Mouse (Mus musculus): Measurements from ENCODE around the gene Ankar.
A peak's percentile ranks its signal among the peaks of the same experiment; 100 is the strongest.

Gene Ankar

DNA sequence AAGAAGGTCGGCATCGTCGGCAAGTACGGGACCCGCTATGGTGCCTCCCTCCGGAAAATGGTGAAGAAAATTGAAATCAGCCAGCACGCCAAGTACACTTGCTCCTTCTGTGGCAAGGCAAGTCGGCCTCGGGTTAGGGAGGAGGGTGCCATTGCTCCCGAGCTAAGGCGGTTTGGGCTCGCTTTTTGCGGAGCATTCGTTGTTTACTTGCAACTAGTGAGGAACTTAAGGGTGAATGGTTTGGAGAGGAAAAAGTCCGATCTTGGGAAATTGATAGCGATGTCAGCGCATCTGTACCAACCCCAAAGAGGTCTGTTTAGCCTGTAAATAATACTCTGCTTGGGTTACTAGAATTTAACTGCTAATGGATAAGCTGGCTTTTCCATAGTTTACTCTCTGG lies 11.3 kb upstream of the Ankar start:
- DNase-seq (ENCODE audit: low read depth), result no peak

DNA sequence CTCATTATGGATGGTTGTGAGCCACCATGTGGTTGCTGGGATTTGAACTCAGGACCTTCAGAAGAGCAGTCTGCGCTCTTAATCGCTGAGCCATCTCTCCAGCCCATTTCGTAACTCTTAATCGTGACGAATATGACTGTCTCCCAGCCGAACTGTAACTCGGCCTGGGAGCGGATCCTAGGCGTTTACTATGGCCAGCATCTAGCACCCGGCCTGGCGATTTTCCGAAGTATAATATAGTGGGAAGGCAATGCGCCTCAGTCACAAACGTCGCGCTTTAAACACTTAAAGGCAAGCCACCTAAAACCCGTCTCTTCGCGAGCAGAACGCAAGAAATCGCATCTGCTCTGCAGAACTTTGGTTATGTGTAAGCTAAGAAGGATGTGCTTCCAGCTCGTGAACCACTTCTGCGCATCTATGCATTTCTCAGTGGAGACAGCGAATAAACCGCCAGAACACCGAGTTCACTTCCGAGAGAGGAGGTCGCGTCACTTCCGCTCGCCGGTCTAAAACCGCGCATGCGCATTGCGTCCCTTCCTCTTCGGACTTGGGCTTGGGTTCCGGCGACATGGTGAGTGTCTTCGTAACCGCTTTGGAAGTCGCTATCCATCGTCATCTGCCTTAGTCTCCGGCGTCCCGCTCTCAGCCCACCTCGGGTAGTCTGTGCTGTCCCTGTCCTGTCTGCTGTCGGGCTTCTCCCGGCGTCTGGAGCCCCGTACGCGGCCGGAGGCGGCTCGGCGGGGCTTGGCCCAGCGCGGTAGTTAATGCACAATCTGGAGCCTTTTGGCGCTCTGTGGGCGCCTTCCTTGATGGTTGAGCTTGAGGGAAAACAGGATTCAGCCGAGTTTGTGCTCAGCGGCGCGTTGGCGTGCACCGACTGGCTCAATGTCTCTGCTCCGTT lies 10.6 kb upstream of the Ankar start, which contains the start of gene Rpl37a:
Gene Rpl37a, plus strand, starts transcription at position 538 of the 901 bp plus-strand sequence.
- peak; percentile 92 for DNase-seq (ENCODE audit: low read depth)

DNA sequence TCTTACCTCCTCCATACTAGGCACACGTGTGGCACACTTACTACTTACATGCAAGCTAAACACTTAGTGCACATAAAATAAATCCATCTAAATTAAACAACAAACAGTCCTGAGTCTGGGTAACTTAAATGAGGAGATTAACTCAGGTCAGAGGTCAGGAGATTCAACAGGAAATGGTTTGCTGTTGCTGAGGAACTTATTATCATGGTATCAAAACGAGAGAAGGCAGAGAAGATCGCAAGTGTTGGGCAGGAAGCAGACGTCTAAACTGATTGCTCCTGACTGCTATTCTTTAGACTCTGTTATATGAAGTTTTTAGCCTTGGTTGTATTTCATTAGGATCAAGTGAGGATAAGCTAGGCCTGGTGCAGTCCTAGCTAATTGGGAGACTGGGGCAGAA lies 7.1 kb upstream of the Ankar start:
- DNase-seq (ENCODE audit: low read depth), result no peak

DNA sequence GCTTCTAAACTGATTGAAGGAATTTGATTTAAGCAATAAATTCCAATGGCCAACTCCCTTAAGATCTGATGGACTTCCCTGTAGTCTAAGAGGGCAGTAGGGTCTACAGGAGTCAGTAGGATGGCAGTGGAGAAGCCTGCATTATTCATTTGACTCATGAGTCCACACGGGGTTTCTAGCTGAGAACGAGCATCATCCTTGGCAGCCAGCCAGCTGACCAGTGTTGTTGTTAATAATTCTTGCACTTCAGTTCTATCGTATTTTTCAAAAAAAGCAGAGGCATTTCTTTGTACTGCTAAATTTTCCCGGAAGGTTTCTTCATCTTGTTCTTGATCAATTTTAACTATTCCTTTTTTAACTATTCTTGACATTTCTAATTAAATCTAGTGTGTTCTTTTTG lies 1.7 kb downstream of the Ankar start:
- DNase-seq (ENCODE audit: low read depth), result no peak

DNA sequence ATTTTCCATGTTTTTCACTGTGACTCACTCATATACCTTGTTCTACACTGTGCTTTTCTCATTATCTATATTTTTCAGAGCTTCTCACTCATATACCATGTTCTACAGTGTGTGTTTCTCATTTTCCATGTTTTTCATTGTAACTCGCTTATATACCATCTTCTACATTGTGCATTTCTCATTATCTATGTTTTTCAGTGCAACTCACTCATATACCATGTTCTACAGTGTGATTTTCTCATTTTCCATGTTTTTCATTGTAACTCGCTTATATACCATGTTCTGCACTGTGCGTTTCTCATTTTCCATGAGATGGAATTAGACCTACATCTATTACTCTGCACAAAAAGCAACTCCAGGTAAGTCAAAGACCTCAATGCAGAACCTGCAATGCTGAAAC lies 4.1 kb downstream of the Ankar start:
- no peak for DNase-seq (ENCODE audit: low read depth)

DNA sequence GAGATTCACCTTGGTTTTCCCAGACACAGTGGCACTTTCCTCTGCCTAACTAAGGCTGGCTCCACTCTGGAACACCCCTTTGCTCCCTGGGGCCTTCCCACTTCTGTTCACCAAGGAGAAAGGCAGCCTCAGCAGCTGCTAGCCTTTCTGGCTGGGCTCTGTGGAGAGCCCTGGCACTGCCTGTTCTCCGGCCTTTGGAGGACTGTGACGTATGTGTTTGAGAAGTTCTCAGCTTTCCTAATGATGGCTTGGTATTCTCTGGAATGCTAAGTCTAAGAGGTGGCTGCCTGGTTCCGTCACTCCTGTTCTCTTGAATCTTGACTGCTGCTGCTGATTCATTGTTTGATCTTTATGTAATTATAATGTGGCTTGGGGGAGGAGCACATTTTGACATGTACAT lies 27.3 kb downstream of the Ankar start:
- DNase-seq (ENCODE audit: low read depth), result no peak

DNA sequence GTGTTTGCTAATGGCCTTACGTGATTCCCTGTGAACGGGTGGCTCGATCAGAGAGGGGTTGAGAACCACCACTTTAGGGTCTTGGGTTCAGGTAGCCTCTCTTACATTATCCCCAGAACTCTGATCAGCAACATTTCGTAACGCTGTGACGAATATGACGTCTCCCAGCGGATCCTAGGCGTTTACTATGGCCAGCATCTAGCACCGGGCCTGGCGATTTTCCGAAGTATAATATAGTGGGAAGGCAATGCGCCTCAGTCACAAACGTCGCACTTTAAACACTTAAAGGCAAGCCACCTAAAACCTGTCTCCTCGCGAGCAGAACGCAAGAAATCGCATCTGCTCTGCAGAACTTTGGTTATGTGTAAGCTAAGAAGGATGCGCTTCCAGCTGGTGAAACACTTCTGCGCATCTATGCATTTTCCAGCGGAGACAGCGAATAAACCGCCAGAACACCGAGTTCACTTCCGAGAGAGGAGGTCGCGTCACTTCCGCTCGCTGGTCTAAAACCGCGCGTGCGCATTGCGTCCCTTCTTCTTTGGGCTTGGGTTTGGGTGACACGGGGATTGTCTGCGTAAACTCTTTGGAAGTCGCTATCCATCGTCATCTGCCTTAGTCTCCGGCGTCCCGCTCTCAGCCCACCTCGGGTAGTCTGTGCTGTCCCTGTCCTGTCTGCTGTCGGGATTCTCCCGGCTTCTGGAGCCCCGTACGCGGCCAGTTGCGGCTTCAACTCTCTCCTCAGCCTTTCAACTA lies 59.5 kb downstream of the Ankar start:
- peak; percentile 1 for DNase-seq (ENCODE audit: low read depth)

DNA sequence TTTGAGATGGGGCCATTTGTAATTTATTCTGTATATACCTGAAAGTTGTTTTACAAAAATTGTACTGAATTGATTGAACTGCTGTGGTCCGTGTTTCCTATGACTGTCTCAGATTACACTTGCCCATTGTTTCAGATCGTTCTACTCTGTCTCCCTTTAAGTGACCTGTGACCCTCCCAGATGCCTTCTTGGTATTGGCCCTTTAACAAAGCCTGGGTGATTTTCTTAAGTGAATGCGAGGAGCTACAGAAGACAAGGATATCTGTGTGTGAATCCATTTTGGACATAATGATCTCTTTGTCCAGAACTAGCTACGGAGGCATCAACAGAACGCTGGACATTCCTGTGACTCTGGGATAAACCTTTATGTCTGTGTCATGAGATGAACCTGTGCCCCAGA lies 65.2 kb downstream of the Ankar start:
- DNase-seq (ENCODE audit: low read depth), result no peak

DNA sequence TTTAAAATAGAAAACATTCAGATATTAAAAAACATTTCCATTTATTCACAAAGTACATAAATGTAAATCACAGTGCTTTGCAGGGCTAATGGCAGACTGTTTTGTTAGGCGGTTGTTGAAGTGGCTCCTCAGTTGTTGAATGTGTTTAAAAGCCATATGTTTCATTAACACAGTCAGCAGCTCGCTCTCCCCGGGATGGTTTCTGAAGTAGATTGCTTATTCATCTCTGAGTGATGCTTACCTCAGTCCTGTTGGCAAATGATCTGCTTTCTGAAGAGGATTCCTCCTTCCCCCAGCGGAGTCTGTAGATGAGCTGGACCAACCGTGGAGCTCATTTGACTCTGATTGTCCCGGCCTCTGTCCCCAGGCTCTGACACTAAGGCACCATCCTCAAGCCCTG lies 88.2 kb downstream of the Ankar start:
- no peak for DNase-seq (ENCODE audit: low read depth)

DNA sequence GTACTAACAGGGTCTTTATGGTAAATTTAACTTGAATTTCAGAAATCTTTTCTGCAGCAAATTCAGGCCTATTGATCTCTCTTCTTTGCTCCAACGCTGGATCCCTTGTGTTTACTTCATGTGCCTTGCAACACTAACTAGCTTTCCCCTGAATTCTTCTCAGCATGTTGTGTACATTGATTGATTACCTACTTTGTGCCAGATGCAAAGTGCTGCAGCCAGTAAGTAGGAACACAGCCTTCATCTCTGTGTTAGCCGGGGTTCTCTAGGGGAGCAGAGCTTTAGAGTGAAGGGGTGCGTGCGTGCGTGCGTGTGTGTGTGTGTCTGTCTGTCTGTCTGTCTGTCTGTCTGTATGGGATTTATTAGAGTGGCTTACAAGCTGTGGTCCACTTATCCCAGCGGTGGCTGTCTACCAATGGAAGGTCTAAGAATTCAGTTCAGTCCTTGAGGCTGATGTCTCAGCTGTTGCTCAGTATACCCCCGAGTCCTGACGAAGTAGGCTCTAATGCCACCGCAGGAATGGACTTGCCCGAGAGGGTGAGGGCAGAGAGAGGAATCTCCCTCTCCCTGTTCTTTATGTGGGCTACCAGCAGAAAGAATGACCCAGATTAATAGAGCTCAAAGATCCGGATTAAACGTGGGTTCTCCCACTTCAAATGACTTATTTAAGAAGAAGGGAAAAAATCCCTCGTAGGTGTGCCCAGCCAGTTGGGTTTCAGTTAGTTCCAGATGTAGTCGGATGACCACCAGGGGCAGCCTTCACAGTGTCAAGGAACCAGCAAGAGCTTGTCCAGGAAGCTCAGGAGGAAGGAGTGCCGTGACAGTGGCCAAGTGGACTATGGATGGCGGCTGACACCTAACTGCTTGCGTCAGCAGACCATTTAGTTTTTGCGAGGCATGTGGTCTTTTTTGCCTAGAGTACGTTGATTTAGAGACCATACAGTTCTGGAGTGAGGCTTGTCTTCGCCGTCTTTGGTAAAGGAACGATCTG lies 90.2 kb downstream of the Ankar start:
- no peak for DNase-seq (ENCODE audit: low read depth)

DNA sequence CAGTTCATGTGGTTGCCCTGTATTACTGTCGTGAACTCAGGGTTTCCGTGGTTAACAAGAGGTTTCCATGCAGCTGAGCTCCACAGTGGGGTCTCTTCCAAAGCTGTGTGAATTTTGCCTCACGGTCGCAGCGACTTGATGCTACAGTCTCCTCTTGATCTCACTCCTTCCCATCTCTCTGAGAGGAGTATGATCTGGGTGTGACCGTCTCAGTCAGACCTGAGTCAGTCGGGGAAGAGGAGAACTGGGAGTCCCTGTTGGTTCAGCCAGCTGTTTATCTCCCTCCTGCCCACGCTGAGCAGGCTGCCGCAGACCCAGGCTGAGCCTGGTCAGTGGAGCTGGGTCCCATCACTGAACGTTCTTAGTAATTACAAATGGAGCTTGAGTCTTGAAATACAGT lies 91.2 kb downstream of the Ankar start:
- DNase-seq (ENCODE audit: low read depth), result no peak

DNA sequence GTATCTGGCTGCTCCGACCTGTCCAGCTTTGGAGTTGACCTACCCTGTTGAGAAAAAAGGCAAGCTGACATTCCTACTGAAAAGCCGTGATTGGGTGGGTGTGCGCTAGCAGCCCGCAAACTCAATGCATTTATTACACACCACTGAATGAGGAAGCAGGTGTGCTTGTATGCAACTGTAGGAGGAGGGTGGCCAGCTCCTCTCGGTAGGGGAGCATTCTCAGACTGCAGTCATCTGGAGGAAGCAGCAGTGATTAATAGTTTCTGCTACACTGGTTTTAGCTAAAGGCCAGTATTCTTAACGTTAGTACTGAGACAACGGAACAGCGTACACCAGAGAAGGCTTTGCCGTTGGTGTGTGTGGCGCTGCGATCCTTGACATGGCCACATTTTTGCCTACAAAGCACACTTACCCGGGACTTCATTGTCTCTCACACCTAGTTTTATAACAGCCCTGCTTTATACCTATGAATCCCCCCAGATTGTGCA lies 94.1 kb downstream of the Ankar start:
- DNase-seq (ENCODE audit: low read depth), result no peak

DNA sequence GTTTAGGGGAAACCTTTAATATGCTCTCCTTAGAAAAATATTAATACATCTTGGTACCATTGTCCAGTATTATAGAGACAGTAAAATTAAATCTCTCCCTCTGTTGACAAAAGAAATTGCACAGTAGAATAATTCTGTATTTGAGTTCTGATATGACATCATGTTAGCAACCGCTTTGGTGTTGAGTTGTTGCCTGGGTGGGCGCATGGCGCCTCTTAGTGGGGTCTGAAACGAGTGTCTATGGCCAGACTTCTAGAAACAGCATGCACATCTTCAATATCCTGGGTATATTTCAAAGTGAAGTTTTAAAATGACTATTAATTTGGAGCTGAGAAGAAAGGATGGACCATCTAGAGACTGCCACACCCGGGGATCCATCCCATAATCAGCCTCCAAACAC lies 97.6 kb downstream of the Ankar start:
- no peak for DNase-seq (ENCODE audit: low read depth)

DNA sequence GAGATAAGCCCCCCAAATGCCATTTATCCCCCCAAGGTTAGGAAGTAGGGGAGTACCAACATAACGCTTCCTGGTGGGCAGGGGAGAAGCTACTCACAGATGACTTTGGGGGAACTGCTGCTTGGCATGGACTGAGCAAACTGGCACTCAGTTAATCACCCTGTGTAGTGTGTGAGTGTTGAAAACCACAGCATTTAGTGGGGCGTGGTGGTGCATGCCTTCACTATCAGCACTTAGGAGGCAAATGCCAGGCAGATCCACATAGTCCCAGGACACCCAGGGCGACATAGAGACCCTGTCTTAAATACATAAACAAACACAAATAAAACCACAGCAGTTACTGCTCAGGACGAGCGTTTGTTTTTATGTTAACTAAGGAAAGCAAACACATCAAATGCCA lies 98.2 kb downstream of the Ankar start:
- no peak for DNase-seq (ENCODE audit: low read depth)

DNA sequence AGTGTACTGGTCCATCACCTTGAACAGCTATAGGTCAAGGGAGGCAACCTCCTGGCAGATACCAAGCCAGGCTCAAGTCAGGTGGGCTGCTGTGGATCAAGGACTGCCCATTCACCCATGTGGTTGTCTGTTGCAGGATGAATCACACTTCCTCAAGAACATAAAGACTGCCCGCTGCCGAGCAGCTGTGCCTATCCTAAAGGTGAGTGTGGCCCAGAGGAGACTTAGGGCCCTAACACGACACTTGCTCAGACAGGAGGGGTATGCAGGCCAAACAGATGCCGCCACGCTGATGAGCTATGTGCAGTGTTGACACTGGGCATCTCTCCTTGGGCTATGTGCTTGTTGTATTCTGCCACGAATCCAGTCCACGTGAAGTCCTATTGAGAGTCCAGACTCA lies 99.1 kb downstream of the Ankar start:
- no peak for DNase-seq (ENCODE audit: low read depth)

DNA sequence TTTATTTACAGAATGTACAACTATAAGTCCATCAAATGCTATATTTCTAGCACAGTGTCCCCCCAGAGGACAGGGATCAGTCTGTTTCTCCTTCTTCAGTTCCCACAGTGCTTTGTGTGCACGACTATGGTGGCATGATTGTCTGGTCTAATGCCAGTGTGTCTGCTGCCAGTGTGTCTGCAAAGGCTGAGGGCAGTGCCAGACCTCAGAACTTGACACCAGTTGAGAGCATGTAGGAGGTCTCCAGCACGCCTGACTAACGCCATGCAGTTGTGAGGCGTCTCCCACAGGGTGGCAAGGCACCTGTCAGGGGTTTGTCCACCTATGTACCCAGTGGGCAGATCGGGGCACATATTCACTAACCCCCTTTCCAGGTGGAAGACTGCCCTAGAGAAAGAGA lies 99.6 kb downstream of the Ankar start:
- DNase-seq (ENCODE audit: low read depth), result no peak

DNA sequence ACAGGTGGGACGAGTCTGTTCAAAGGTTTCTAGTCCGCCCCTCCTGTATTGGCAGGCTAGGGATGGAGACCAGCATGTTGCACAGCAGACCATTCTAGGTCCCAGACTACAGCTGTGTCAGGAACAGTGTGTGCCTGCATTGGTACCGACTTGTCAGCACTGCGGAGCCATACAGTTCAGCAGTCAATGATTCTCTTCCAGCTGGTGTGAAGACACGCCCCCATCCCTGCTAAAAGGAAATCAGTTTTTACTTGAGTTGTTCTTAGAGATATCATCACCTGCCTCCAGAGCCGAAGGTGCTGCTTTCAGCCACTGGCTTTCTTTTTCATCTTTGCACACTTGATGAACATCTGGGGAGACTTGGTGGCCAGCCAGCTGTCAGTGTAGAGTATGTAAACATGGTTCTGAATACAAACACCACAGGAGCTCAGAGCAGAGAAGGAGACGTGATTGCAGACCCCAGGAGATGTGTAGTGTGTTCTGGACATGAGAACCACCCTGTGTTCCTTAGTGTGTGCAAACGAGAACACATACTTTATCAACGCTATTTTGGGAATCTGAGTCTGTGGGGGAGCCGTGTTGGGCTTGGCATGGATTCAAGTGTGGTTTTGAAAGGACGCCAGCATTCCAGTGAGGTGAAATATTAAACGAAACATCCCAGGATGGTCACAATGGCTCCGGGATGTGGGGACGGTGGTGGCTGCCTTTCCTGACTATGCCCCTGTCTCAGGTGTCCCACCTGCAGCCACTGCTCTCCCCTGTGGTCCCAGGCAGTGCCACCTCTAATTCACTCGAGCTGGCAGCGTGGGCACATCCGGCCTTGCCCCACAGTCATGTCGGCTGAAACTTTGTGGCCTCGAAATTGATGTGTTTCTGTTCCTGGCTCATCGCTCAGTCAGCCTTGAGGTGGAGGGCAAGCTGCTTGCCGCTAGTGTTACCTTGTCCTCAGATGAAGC lies 101.0 kb downstream of the Ankar start:
- DNase-seq (ENCODE audit: low read depth), result no peak

DNA sequence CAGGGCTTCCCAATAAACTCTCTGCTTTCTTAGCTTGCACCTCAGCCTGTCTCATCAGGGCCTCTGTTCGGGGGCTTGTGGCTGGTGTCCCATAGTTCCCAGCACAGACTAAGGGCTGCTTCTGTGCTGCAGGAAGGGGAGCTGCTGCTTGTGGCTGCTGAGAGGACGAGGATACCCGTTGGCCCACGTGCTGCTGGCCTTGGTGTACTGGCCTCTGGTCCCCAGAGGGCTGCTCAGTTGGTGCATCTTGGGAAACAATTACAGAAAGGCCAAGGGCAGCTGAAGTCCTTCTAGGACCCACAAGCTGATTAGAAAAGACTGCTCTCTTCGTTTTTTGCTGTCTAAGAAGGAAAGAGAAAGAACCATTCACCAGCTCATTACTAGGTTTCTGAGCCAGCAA lies 104.1 kb downstream of the Ankar start:
- DNase-seq (ENCODE audit: low read depth), result no peak

DNA sequence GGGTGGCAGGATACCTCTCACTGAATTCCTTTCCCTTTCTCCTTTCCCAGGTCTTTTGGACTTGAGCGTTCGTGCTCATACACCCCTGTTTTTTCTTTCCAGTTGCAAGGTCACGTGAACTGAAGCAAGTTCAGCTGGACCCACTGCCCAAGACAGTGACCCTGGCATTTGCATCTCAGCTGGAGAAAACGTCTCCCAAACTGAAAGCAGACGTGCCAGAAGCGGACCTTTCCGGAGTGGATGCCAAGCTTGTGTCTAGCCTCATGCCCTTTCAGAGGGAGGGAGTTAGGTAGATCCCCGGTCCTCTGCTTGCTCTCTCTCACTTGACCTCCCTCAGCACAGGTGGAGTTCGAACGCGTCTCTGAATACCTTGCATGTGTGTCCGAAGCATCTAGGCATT lies 104.7 kb downstream of the Ankar start:
- DNase-seq (ENCODE audit: low read depth), result no peak

DNA sequence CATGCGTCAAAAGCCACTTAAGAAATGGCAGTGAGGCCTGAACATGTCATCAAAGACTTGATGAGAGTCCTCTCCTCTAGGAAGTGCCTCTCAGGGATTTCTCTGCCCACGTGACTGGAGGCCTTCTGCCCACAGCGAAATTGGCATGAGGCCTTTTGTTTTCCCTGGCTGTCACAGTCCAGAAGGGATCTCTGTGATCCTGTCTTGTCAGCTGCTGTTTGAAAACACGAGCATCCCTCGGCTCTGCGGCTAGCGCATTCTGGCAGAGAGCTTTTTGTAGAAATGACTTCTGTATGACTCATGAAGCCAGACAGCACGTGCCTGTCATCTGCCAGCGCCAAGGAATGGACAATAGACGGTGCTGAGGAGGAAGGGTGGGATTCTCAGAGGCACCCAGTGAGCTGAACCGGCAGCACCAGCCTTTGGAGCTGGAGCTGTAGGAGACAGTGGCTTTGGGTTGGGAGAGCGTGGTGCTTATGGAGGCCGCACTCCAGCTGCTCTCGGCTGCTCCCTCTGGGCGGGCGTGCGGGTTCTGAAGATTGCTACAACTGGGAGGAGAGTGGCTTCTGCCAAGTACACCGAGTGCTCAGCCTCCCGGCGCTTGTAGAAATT lies 106.9 kb downstream of the Ankar start:
- DNase-seq (ENCODE audit: low read depth), result no peak

Measured in c-Kit-positive CD71-negative TER-119-negative erythroid progenitor cells, embryonic 14.5 days (primary cell).